Mouse (Mus musculus) heart, postnatal 0 days (tissue): ENCODE data around the gene Slc25a26.

Source experiments
- CTCF ChIP-seq: IDR thresholded peaks from 2 replicates; pipeline ENCODE4 v1.5.1; 2016; ENCODE audit warnings: antibody characterized with exemption, control low read depth, low read depth
- EP300 ChIP-seq: IDR thresholded peaks from 2 replicates; pipeline ENCODE4 v1.6.1; 2016; ENCODE audit warnings: antibody characterized with exemption, low read depth

DNA sequence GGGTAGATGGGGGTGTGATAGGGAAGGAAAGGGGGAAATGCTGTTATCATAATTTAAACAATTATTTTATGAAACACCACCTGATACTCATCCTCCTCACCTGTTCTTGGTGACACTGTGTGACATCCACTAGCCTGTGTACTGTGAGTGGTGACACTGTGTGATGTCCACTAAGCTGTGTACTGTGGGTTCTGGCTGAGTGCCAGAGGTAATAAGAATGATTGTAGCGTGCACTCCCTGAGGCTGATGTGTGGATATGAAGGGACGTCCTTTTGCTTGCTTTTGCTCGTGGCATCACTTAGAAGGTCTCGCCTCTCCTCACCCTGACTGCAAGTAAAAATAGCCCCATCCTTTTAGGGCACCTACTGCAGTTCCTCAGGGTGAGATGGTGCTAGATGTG lies 47.1 kb downstream of the Slc25a26 start:
- TF ChIP-seq CTCF (no peak), EP300 (no peak)
